Mouse (Mus musculus): ENCODE results near the gene Chchd3. TPM values are rescaled to one million over a fixed set of nuclear protein-coding genes. Genes with fewer than 3 reads are reported as not detected.

Gene Chchd3
- 68.9 and 81.0 TPM in 2 replicates for polyA plus RNA-seq (2012; rRNA removed)

GRCm38 (mm10) chr6:33059735-33060576 is at the start of gene Chchd3:
Gene Chchd3, minus strand, starts transcription at chr6:33060260.
- under 1% methylated on average over 50 of the region's 50 CpGs for WGBS
- H3K36me3 ChIP-seq (ENCODE audit: control insufficient read depth, insufficient read depth, low read length): no peaks in the 10 kb centered on the region; the same call in 1 of the 2 replicates
- peak; percentile 97 for DNase-seq
- TF ChIP-seq POLR2A (IDR thresholded peaks at IDR 0.05; ENCODE audit: control insufficient read depth, extremely low read depth, insufficient read depth, low read length, poor library complexity) (0 out of 2 replicates have a peak, but pooled peaks have one; percentile 47), CTCF (IDR thresholded peaks at IDR 0.05; ENCODE audit: borderline replicate concordance, control insufficient read depth, extremely low read depth, insufficient read depth, low read length, poor library complexity) (0 out of 2 replicates have a peak, but pooled peaks have one; percentile 11)
- H3K4me3 ChIP-seq (ENCODE audit: control insufficient read depth, insufficient read depth, low read length): peak within 1 kb of the TSS; percentile 62
- 0 out of 2 replicates have a peak within 1 kb of the TSS, but pooled peaks have one; percentile 9 for H3K27ac ChIP-seq (ENCODE audit: control insufficient read depth, insufficient read depth, low read length)
- no peaks in the 10 kb centered on the region for H3K27me3 ChIP-seq (ENCODE audit: control insufficient read depth, insufficient read depth, low read length)
- peaks cover 9% of the 10 kb centered on the region for H3K4me1 ChIP-seq (replicated peaks; ENCODE audit: control insufficient read depth, insufficient read depth, low read length)

- no peak for DNase-seq
- Histone ChIP-seq H3K4me3 (ENCODE audit: control insufficient read depth, insufficient read depth, low read length) (no peak overlapping the region), H3K27me3 (ENCODE audit: control insufficient read depth, insufficient read depth, low read length) (no peaks in the 10 kb centered on the region), H3K27ac (ENCODE audit: control insufficient read depth, insufficient read depth, low read length) (no peak overlapping the region), H3K4me1 (replicated peaks; ENCODE audit: control insufficient read depth, insufficient read depth, low read length) (no peaks in the 10 kb centered on the region), H3K36me3 (ENCODE audit: control insufficient read depth, insufficient read depth, low read length) (no peaks in the 10 kb centered on the region)
- WGBS: 89% methylated on average over 6 of the region's 6 CpGs
- TF ChIP-seq CTCF (IDR thresholded peaks at IDR 0.05; ENCODE audit: borderline replicate concordance, control insufficient read depth, extremely low read depth, insufficient read depth, low read length, poor library complexity) (no peak), POLR2A (IDR thresholded peaks at IDR 0.05; ENCODE audit: control insufficient read depth, extremely low read depth, insufficient read depth, low read length, poor library complexity) (no peak)
Measured at GRCm38 (mm10) chr6:33104661-33105060, 44.6 kb upstream of the Chchd3 start.

- DNase-seq: no peak
- no peaks in the 10 kb centered on the region for H3K4me1 ChIP-seq (replicated peaks; ENCODE audit: control insufficient read depth, insufficient read depth, low read length)
- 93% methylated on average over 4 of the region's 4 CpGs for WGBS
Measured at GRCm38 (mm10) chr6:33098903-33099302, 38.8 kb upstream of the Chchd3 start.

GRCm38 (mm10) chr6:33094671-33095233 is 34.7 kb upstream of the Chchd3 start:
- Histone ChIP-seq H3K27me3 (ENCODE audit: control insufficient read depth, insufficient read depth, low read length) (no peaks in the 10 kb centered on the region), H3K27ac (ENCODE audit: control insufficient read depth, insufficient read depth, low read length) (no peak overlapping the region), H3K4me1 (replicated peaks; ENCODE audit: control insufficient read depth, insufficient read depth, low read length) (no peaks in the 10 kb centered on the region), H3K36me3 (ENCODE audit: control insufficient read depth, insufficient read depth, low read length) (no peaks in the 10 kb centered on the region), H3K4me3 (ENCODE audit: control insufficient read depth, insufficient read depth, low read length) (no peak overlapping the region)
- DNase-seq: no peak
- WGBS: 94% methylated on average over 8 of the region's 8 CpGs
- no peak for TF ChIP-seq POLR2A (IDR thresholded peaks at IDR 0.05; ENCODE audit: control insufficient read depth, extremely low read depth, insufficient read depth, low read length, poor library complexity)
- no peak for TF ChIP-seq CTCF (IDR thresholded peaks at IDR 0.05; ENCODE audit: borderline replicate concordance, control insufficient read depth, extremely low read depth, insufficient read depth, low read length, poor library complexity)

More at GRCm38 (mm10) chr6:33098903-33099302, 38.8 kb upstream of the Chchd3 start:
- no peak overlapping the region for H3K4me3 ChIP-seq (ENCODE audit: control insufficient read depth, insufficient read depth, low read length)
- no peak for TF ChIP-seq CTCF (IDR thresholded peaks at IDR 0.05; ENCODE audit: borderline replicate concordance, control insufficient read depth, extremely low read depth, insufficient read depth, low read length, poor library complexity)
- TF ChIP-seq POLR2A (IDR thresholded peaks at IDR 0.05; ENCODE audit: control insufficient read depth, extremely low read depth, insufficient read depth, low read length, poor library complexity): no peak
- H3K36me3 ChIP-seq (ENCODE audit: control insufficient read depth, insufficient read depth, low read length): no peaks in the 10 kb centered on the region
- H3K27ac ChIP-seq (ENCODE audit: control insufficient read depth, insufficient read depth, low read length): no peak overlapping the region
- H3K27me3 ChIP-seq (ENCODE audit: control insufficient read depth, insufficient read depth, low read length): no peaks in the 10 kb centered on the region

- WGBS: 96% methylated on average over 1 of the region's 1 CpGs
- DNase-seq: no peak
Measured at GRCm38 (mm10) chr6:33080186-33080585, 20.1 kb upstream of the Chchd3 start.

GRCm38 (mm10) chr6:33078260-33078936 is 18.3 kb upstream of the Chchd3 start:
- H3K27ac ChIP-seq (ENCODE audit: control insufficient read depth, insufficient read depth, low read length): no peak overlapping the region
- H3K27me3 ChIP-seq (ENCODE audit: control insufficient read depth, insufficient read depth, low read length): no peaks in the 10 kb centered on the region
- peaks cover 4% of the 10 kb centered on the region; the same call in 1 of the 2 replicates for H3K4me1 ChIP-seq (replicated peaks; ENCODE audit: control insufficient read depth, insufficient read depth, low read length)
- no peak for TF ChIP-seq CTCF (IDR thresholded peaks at IDR 0.05; ENCODE audit: borderline replicate concordance, control insufficient read depth, extremely low read depth, insufficient read depth, low read length, poor library complexity)
- no peak for TF ChIP-seq POLR2A (IDR thresholded peaks at IDR 0.05; ENCODE audit: control insufficient read depth, extremely low read depth, insufficient read depth, low read length, poor library complexity)
- 79% methylated on average over 19 of the region's 19 CpGs for WGBS
- H3K36me3 ChIP-seq (ENCODE audit: control insufficient read depth, insufficient read depth, low read length): no peaks in the 10 kb centered on the region
- DNase-seq: no peak
- H3K4me3 ChIP-seq (ENCODE audit: control insufficient read depth, insufficient read depth, low read length): no peak overlapping the region

More at GRCm38 (mm10) chr6:33080186-33080585, 20.1 kb upstream of the Chchd3 start:
- Histone ChIP-seq H3K4me1 (replicated peaks; ENCODE audit: control insufficient read depth, insufficient read depth, low read length) (peaks cover 4% of the 10 kb centered on the region; the same call in 1 of the 2 replicates), H3K27me3 (ENCODE audit: control insufficient read depth, insufficient read depth, low read length) (no peaks in the 10 kb centered on the region), H3K36me3 (ENCODE audit: control insufficient read depth, insufficient read depth, low read length) (no peaks in the 10 kb centered on the region), H3K4me3 (ENCODE audit: control insufficient read depth, insufficient read depth, low read length) (no peak overlapping the region), H3K27ac (ENCODE audit: control insufficient read depth, insufficient read depth, low read length) (no peak overlapping the region)
- no peak for TF ChIP-seq POLR2A (IDR thresholded peaks at IDR 0.05; ENCODE audit: control insufficient read depth, extremely low read depth, insufficient read depth, low read length, poor library complexity)
- TF ChIP-seq CTCF (IDR thresholded peaks at IDR 0.05; ENCODE audit: borderline replicate concordance, control insufficient read depth, extremely low read depth, insufficient read depth, low read length, poor library complexity): no peak

Data from thymus, adult 2 months (tissue).